Mouse (Mus musculus): ENCODE data around the gene Olfr576.

The Olfr576 gene

GRCm38 (mm10) chr7:102962360-102962759 is at the start of gene Olfr576:
Olfr576 (plus strand) TSS chr7:102962660.
- DNase-seq = no peak

GRCm38 (mm10) chr7:102915261-102915660 is 47.2 kb upstream of the Olfr576 start:
- DNase-seq = no peak

- DNase-seq = no peak
These were observed 46.1 kb upstream of the Olfr576 start for GRCm38 (mm10) chr7:102916405-102916804.

- no peak for DNase-seq
These were observed 45.2 kb upstream of the Olfr576 start, which contains the start of gene Olfr571 for GRCm38 (mm10) chr7:102917032-102917875. Olfr571 (minus strand) TSS chr7:102917536.

GRCm38 (mm10) chr7:102919632-102920031 is 42.8 kb upstream of the Olfr576 start:
- no peak for DNase-seq

- no peak for DNase-seq
These were observed 38.4 kb upstream of the Olfr576 start, which contains the start of gene Olfr572 for GRCm38 (mm10) chr7:102924109-102924508. Olfr572 (plus strand) TSS chr7:102924409.

GRCm38 (mm10) chr7:102927105-102927504 is 35.4 kb upstream of the Olfr576 start:
- no peak for DNase-seq

GRCm38 (mm10) chr7:102942475-102942874 is 20.0 kb upstream of the Olfr576 start, which contains the start of gene Olfr573-ps1:
Olfr573-ps1 (minus strand) TSS chr7:102942575.
- DNase-seq = no peak

GRCm38 (mm10) chr7:102943417-102943816 is 19.0 kb upstream of the Olfr576 start:
- no peak for DNase-seq

- no peak for DNase-seq
These were observed 14.3 kb upstream of the Olfr576 start, which contains the start of gene Olfr574 for GRCm38 (mm10) chr7:102948167-102948566. Olfr574 (plus strand) TSS chr7:102948467.

GRCm38 (mm10) chr7:102950732-102951131 is 11.7 kb upstream of the Olfr576 start:
- DNase-seq = no peak

GRCm38 (mm10) chr7:102958137-102958536 is 4.3 kb upstream of the Olfr576 start:
- DNase-seq = no peak

GRCm38 (mm10) chr7:102958593-102958992 is 3.9 kb upstream of the Olfr576 start, which contains the start of gene Olfr575:
Olfr575 (minus strand) TSS chr7:102958775.
- no peak for DNase-seq

- no peak for DNase-seq
These were observed 11.9 kb downstream of the Olfr576 start for GRCm38 (mm10) chr7:102974399-102974798.

- DNase-seq = no peak
These were observed 13.4 kb downstream of the Olfr576 start, which contains the start of gene Olfr577 for GRCm38 (mm10) chr7:102975843-102976242. Olfr577 (minus strand) TSS chr7:102975943.

- no peak for DNase-seq
These were observed 26.8 kb downstream of the Olfr576 start, which contains the start of gene Olfr578 for GRCm38 (mm10) chr7:102989224-102989623. Olfr578 (minus strand) TSS chr7:102989324.

Data from cerebellum, adult 11-12 months (tissue).